Mouse (Mus musculus): ENCODE data around the gene Ywhah. TPM values are rescaled to one million over a fixed set of nuclear protein-coding genes. Genes with fewer than 3 reads are reported as not detected.

The Ywhah gene
- polyA plus RNA-seq, 1 experiment from 2014 or later, result 470 TPM

DNA sequence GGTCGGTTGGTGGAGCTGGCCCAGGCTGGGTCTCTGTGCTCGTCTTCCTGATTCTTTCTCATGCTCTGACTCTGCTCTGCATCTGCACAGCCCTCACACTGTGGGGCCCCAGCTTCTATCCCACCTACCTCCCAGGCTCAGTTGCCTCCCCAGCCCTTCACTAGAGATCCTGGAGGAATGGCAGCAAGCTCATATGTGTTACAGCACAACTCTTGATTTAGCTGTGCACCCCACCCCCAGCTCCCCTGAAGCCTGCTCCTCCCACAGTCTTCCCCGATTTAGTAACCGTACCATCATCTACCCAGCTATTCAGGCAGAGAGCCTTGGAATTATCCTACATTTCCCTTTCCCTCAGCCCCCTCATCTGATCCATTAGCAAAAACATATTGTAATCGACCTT, 17.5 kb upstream of the Ywhah start:
- 93% methylated on average over 5 of the region's 5 CpGs for WGBS
- no peak overlapping the region for H3K9ac ChIP-seq
- no peaks in the 10 kb centered on the region for H3K27me3 ChIP-seq
- peaks cover 11% of the 10 kb centered on the region for H3K4me1 ChIP-seq
- H3K36me3 ChIP-seq (ENCODE audit: poor library complexity, severe bottlenecking), result no peaks in the 10 kb centered on the region
- ATAC-seq, result no peak
- H3K4me3 ChIP-seq, result no peak overlapping the region
- no peak overlapping the region for H3K27ac ChIP-seq
- no peak overlapping the region for H3K4me2 ChIP-seq
- H3K9me3 ChIP-seq (replicated peaks), result no peaks in the 10 kb centered on the region; the same call in 1 of the 2 replicates

- no peak for ATAC-seq
- peaks cover 17% of the 10 kb centered on the region for H3K4me1 ChIP-seq
- H3K36me3 ChIP-seq (ENCODE audit: poor library complexity, severe bottlenecking), result no peaks in the 10 kb centered on the region
- H3K9me3 ChIP-seq (replicated peaks), result no peaks in the 10 kb centered on the region; the same call in 1 of the 2 replicates
- H3K27ac ChIP-seq, result no peak overlapping the region
- 88% methylated on average over 5 of the region's 5 CpGs for WGBS
- no peaks in the 10 kb centered on the region for H3K27me3 ChIP-seq
- no peak overlapping the region for H3K4me3 ChIP-seq
- H3K9ac ChIP-seq, result no peak overlapping the region
- no peak overlapping the region for H3K4me2 ChIP-seq
Measured at GRCm38 (mm10) chr5:33002781-33003180, 15.8 kb upstream of the Ywhah start.

DNA sequence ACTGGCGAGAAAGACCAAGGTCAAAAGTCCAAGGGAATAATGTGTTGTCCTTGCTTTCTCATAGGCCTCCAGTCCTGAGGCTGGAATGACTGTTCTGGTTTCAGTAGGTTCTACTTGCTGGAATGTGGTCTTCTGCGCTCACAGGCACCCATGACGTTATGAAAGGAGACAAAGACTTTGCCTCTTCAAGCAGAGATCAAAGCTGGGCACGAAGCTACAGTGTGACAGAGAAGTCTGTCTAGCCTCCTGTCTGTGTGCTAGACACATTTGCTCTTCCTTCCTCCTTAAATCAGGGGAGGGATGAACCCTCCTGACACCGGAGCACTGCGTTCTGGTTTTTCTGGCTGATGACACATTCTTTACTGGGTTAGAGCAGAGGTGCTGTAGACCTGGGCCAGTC, 15.1 kb upstream of the Ywhah start:
- WGBS, result 79% methylated on average over 6 of the region's 6 CpGs
- no peak overlapping the region for H3K4me2 ChIP-seq

DNA sequence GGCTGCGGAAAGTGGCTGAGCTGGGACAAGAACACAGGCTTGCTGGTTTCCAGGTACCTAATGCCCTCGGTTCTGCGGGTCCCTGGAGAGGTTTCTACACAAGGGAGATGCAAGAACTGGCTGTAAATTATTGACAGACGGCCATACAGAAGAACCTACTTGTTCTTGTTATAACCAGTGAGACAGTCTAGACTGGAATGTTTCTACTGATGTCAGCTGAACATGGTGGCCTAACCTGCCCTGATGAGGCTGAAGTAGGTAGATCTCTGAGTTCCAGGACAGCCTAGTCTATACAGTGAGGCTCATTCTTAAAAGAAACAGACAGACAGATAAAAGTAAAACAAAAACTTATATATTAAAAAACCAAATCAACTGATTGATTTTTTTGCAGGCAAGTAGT, 14.5 kb upstream of the Ywhah start:
- no peak overlapping the region for H3K4me3 ChIP-seq
- WGBS, result 88% methylated on average over 4 of the region's 4 CpGs
- H3K27me3 ChIP-seq, result no peaks in the 10 kb centered on the region
- no peak for ATAC-seq
- H3K9ac ChIP-seq, result no peak overlapping the region
- no peaks in the 10 kb centered on the region; the same call in 1 of the 2 replicates for H3K9me3 ChIP-seq (replicated peaks)
- H3K36me3 ChIP-seq (ENCODE audit: poor library complexity, severe bottlenecking), result no peaks in the 10 kb centered on the region
- H3K4me1 ChIP-seq, result peaks cover 17% of the 10 kb centered on the region
- H3K4me2 ChIP-seq, result no peak overlapping the region
- no peak overlapping the region for H3K27ac ChIP-seq

More for the DNA sequence above, 15.1 kb upstream of the Ywhah start:
- Histone ChIP-seq H3K9ac (no peak overlapping the region), H3K9me3 (replicated peaks) (no peaks in the 10 kb centered on the region; the same call in 1 of the 2 replicates), H3K27ac (no peak overlapping the region), H3K4me1 (peaks cover 17% of the 10 kb centered on the region), H3K4me3 (no peak overlapping the region), H3K27me3 (no peaks in the 10 kb centered on the region), H3K36me3 (ENCODE audit: poor library complexity, severe bottlenecking) (no peaks in the 10 kb centered on the region)
- no peak for ATAC-seq

DNA sequence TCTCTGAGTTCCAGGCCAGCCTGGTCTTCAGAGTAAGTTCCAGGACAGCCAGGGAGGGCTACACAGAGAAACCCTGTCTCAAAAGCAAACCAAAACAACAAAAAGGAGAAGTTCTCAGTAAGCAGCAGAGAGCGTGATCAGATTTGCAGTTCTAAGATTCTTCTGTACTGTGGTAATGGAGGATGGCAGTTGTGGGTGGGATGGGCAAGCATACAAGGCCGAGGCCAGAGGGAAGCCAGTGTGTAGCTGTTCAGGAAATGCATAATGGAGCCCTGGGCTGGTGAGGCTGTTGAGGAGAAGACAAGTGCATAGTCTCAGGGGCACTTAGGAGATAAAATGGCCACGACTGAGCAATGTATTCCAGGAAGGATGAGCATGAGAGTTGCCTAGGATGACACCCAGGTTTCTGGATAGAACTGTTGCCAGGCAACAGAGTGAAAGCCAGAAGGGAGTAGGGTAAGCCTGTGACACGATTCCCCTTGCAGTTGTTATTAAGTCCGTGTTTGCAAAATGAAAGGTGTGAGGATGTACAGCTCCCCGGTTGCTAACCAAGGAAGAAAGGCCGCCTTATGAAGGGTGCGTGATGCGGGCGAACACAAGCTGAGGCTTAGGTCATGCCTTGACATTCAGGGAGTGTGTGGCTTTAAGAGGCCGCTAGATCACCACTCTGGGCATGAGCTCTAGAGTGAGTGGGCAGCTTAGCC, 13.0 kb upstream of the Ywhah start:
- H3K27ac ChIP-seq, result peak overlapping the region; percentile 38
- peak; percentile 51 for ATAC-seq
- peaks cover 25% of the 10 kb centered on the region for H3K4me1 ChIP-seq
- no peak overlapping the region for H3K9ac ChIP-seq
- H3K36me3 ChIP-seq (ENCODE audit: poor library complexity, severe bottlenecking), result no peaks in the 10 kb centered on the region
- no peak overlapping the region for H3K4me2 ChIP-seq
- H3K9me3 ChIP-seq (replicated peaks), result no peaks in the 10 kb centered on the region; the same call in 1 of the 2 replicates
- no peaks in the 10 kb centered on the region for H3K27me3 ChIP-seq
- WGBS, result 72% methylated on average over 11 of the region's 11 CpGs
- H3K4me3 ChIP-seq, result no peak overlapping the region

DNA sequence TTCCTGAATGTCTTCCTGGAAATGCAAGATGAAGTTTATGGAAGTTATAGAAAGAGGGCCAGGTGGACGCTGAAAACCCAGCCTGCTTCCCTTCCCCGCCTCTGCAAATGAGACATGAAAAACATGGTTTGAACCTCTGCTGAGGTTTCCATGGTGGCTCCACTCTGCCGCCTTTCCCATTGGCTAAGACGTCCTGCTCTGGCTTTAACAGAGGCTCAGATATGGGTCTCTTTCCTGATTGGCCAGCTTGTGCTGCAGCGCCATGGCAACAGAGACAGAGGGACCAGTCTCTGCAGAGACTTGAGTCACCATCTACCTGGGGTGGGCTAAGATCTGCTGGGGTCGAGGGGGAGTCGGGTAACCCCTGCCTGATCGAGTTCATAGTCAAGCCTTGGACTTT, 11.9 kb upstream of the Ywhah start:
- no peaks in the 10 kb centered on the region for H3K36me3 ChIP-seq (ENCODE audit: poor library complexity, severe bottlenecking)
- 36% methylated on average over 8 of the region's 8 CpGs for WGBS
- H3K9me3 ChIP-seq (replicated peaks), result no peaks in the 10 kb centered on the region
- peak; percentile 63 for ATAC-seq
- peaks cover 35% of the 10 kb centered on the region for H3K4me1 ChIP-seq
- H3K27me3 ChIP-seq, result no peaks in the 10 kb centered on the region
- no peak overlapping the region for H3K4me3 ChIP-seq
- H3K4me2 ChIP-seq, result no peak overlapping the region
- H3K9ac ChIP-seq, result no peak overlapping the region
- H3K27ac ChIP-seq, result no peak overlapping the region

- Histone ChIP-seq H3K4me3 (no peak overlapping the region), H3K27ac (no peak overlapping the region), H3K27me3 (0 out of 2 replicates have a peak, but pooled peaks cover 4% of the 10 kb centered on the region), H3K9ac (no peak overlapping the region), H3K4me2 (no peak overlapping the region), H3K9me3 (replicated peaks) (no peaks in the 10 kb centered on the region), H3K4me1 (peaks cover 38% of the 10 kb centered on the region), H3K36me3 (ENCODE audit: poor library complexity, severe bottlenecking) (no peaks in the 10 kb centered on the region)
- no peak for ATAC-seq
- WGBS, result 62% methylated on average over 4 of the region's 4 CpGs
Measured at GRCm38 (mm10) chr5:33007371-33007770, 11.2 kb upstream of the Ywhah start.

DNA sequence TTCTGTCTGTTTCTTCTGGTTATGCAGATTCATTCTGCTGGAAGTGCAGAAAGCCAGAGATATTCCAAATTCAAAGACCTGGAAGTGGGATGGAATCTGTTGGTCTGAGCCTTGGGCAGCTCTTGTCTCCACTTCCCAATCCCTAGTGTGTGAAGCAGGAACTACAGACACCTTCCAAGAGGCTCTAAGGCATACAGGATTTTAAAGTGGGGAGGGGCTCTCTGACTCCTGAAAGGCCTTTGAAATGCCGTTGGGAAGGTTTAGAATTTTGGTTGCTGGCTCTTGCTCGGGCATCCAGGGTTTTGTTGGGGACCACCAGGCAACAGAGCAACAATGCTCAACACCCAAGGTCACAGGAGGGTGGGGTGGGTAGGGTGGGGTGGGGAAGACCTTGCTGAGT, 9.3 kb upstream of the Ywhah start:
- 65% methylated on average over 2 of the region's 2 CpGs for WGBS
- no peak overlapping the region for H3K27ac ChIP-seq
- H3K4me1 ChIP-seq, result peaks cover 38% of the 10 kb centered on the region
- H3K9me3 ChIP-seq (replicated peaks), result no peaks in the 10 kb centered on the region
- no peak overlapping the region for H3K4me3 ChIP-seq
- ATAC-seq, result no peak
- H3K36me3 ChIP-seq (ENCODE audit: poor library complexity, severe bottlenecking), result no peaks in the 10 kb centered on the region
- no peak overlapping the region for H3K4me2 ChIP-seq
- no peak overlapping the region for H3K9ac ChIP-seq
- 0 out of 2 replicates have a peak, but pooled peaks cover 4% of the 10 kb centered on the region for H3K27me3 ChIP-seq

DNA sequence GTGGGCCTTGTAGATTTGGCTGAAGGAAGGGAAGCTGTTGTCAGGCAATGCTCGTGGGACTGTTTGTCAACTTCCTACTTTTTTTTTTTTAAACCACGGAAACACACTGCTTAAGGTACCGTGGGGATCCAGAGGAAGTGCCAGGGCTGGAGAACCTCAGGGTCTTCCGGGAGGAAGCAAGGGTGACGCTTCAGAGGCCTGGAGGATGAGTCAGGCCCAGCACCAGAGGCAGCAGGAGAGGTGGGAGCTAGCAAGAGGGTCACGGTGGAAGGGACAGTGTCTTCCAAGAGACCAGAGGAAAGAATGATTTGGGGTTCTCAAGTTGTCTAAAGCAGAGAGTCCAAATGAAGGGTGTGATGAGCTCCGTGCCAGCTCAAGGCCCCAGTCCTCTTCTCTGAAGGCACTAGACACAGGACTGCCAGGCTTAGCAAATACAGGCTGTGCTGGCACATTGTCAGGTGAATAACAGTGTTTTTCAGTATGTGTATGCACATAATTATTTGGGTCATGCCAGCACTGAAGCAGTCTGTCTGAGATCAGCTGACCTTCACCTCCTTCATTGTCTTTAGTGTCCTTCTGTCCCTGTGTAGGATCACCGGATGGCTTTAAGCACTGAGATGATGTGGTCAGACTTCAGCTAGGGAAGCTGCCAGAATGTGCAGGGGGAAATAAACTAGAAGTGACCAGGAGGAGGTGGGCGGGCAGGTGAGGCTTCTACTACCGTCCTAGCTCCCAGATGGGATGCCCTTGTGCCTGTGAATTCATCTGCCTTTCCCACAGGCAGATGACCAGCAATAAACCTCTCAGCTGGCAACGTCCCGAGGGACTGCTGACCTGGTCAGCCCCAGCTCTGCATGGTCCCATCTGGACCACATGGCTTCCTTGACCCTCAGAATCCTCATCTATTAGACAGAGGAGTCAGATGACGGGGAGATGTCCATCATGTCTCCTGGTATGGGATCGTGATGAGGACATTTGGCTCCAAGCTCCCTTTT, 8.5 kb upstream of the Ywhah start:
- Histone ChIP-seq H3K9ac (no peak overlapping the region), H3K27me3 (0 out of 2 replicates have a peak, but pooled peaks cover 4% of the 10 kb centered on the region), H3K36me3 (ENCODE audit: poor library complexity, severe bottlenecking) (no peaks in the 10 kb centered on the region), H3K4me3 (no peak overlapping the region), H3K4me1 (peaks cover 38% of the 10 kb centered on the region), H3K9me3 (replicated peaks) (no peaks in the 10 kb centered on the region), H3K27ac (peak overlapping the region; percentile 66; the same call in 1 of the 2 replicates), H3K4me2 (0 out of 2 replicates have a peak overlapping the region, but pooled peaks have one; percentile 38)
- whole genome bisulfite sequencing, result 79% methylated on average over 14 of the region's 14 CpGs
- no peak for ATAC-seq

GRCm38 (mm10) chr5:33011132-33012106, 7.2 kb upstream of the Ywhah start:
- H3K4me1 ChIP-seq, result peaks cover 29% of the 10 kb centered on the region
- H3K9ac ChIP-seq, result peak overlapping the region; percentile 39
- H3K9me3 ChIP-seq (replicated peaks), result no peaks in the 10 kb centered on the region
- H3K4me2 ChIP-seq, result peak overlapping the region; percentile 38
- ATAC-seq, result peak; percentile 43
- 29% methylated on average over 15 of the region's 15 CpGs for WGBS
- 0 out of 2 replicates have a peak, but pooled peaks cover 4% of the 10 kb centered on the region for H3K27me3 ChIP-seq
- no peak overlapping the region for H3K4me3 ChIP-seq
- no peaks in the 10 kb centered on the region for H3K36me3 ChIP-seq (ENCODE audit: poor library complexity, severe bottlenecking)
- H3K27ac ChIP-seq, result peak overlapping the region; percentile 66

DNA sequence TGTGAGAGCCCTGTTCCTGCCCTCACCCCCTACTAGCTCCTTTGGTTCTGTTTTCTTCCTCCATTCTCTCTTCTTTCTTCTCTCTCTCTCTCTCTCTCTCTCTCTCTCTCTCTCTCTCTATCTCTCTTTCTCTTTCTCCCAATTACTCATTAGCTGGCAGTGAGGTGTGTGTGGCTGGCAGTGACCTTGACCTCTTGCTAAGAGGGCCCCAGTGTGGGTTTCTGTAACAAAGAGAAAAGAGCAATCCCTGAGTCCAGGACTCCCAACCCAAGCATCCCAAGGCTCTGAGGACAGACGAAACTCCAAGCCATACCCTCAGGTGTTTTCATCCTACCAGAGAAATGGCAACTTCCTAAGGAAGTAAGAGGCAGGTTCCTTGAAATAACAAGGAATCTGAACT, 4.5 kb upstream of the Ywhah start:
- H3K27ac ChIP-seq, result no peak overlapping the region
- H3K9me3 ChIP-seq (replicated peaks), result no peaks in the 10 kb centered on the region
- ATAC-seq, result no peak
- H3K4me3 ChIP-seq, result no peak overlapping the region
- no peak overlapping the region for H3K9ac ChIP-seq
- WGBS, result 63% methylated on average over 1 of the region's 1 CpGs
- H3K4me2 ChIP-seq, result no peak overlapping the region
- no peaks in the 10 kb centered on the region for H3K36me3 ChIP-seq (ENCODE audit: poor library complexity, severe bottlenecking)
- 0 out of 2 replicates have a peak, but pooled peaks cover 4% of the 10 kb centered on the region for H3K27me3 ChIP-seq
- H3K4me1 ChIP-seq, result peaks cover 29% of the 10 kb centered on the region

All from forebrain, embryonic 13.5 days (tissue).